In the genomic region with DNA sequence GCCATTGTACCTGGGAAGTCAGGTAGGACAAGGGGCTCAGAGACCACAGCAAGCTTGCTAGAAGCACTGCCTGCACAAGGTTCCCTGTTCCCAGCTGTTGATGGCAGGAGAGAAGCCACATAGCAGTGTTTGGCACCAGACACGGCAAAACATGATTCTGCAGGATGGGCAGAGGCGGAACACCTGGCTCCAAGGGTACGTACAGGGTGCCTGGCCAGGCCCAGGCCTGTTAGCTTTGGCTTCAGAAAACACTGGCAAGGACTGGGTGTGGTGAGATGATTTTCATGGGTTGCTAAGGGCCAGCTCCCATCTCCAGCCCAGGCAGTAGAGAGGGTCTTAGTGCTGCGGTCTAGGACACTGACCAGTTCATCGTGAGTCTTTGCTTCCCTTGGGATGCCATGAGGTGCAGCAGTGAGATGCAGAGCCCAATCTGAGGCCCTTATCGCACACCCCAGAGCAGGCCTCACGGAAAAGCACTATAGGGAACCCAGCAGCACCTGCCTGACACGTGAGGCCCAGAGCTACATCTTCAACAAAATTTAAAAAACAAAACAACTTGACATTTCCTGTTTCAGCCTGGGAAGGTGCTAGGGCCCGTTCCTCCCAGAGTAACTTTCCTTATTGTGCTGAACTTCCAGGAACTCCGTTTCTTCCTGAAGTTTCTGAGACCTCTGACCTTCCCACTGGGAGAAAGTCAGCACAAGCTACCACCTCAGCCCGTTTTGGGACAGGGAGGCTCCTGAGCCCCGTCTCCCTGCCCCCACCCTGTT, we compare ENCODE assay signal across 1 mouse cellular context.
TF ChIP-seq lines count a peak whose summit lies in the region.

No protein-coding gene starts in this region.

TF ChIP-seq in MEL, 35 proteins besides CTCF, POLR2A, EP300 and RAD21:
- TF ChIP-seq MEF2A (IDR thresholded peaks at IDR 0.05; ENCODE audit: extremely low read depth, insufficient replicate concordance, low read depth, low read length, poor library complexity, severe bottlenecking), result no peak
- TF ChIP-seq SIN3A (IDR thresholded peaks at IDR 0.05; ENCODE audit: low read length), result 0 out of 2 replicates have a peak, but pooled peaks have one; percentile 7
- TF ChIP-seq MAZ (IDR thresholded peaks at IDR 0.05; ENCODE audit: low read depth, low read length), result 0 out of 2 replicates have a peak, but pooled peaks have one; percentile 1
